Mouse (Mus musculus) small intestine, adult 2 months (tissue): ENCODE measurements around the gene Trappc10.

ENCODE experiments used
- CTCF ChIP-seq: fragments of 200-500 bp; IDR thresholded peaks from 2 replicates; pipeline ENCODE4 v1.5.1; 2012; ENCODE audit warnings: low read depth, mild to moderate bottlenecking, control low read depth, inconsistent platforms, low read length, moderate library complexity, mixed read lengths; ENCODE audit not compliant: insufficient replicate concordance, insufficient read length; ENCODE audit errors: extremely low read depth
- POLR2A ChIP-seq: fragments of 200-500 bp; IDR thresholded peaks from 2 replicates; pipeline ENCODE4 v1.6.1; 2012; ENCODE audit warnings: low read depth, mild to moderate bottlenecking, control low read depth, inconsistent platforms, low read length, moderate library complexity

- TF ChIP-seq CTCF (no peak), POLR2A (no peak)
These were observed 23.1 kb downstream of the Trappc10 start for GRCm38 (mm10) chr10:78221315-78221714.
